Mouse (Mus musculus) right cerebral cortex, postnatal 4 days (tissue): ENCODE measurements around the gene 1600014C23Rik.

Source experiments
- DNase-seq: peaks from one replicate; pipeline ENCODE4 v3.0.0-alpha.2; 2022

Gene 1600014C23Rik

GRCm38 (mm10) chr17:45733735-45734301 lies at the start of gene 1600014C23Rik:
TSS of gene 1600014C23Rik (minus strand) at chr17:45733844.
- peak; percentile 80 for DNase-seq

- no peak for DNase-seq
Measured at GRCm38 (mm10) chr17:45778446-45778845, 44.8 kb upstream of the 1600014C23Rik start.

- DNase-seq = no peak
Measured at GRCm38 (mm10) chr17:45777431-45777830, 43.8 kb upstream of the 1600014C23Rik start.

- no peak for DNase-seq
Measured at GRCm38 (mm10) chr17:45776185-45776584, 42.5 kb upstream of the 1600014C23Rik start.

GRCm38 (mm10) chr17:45775468-45775867 lies 41.8 kb upstream of the 1600014C23Rik start:
- no peak for DNase-seq

GRCm38 (mm10) chr17:45772566-45772965 lies 38.9 kb upstream of the 1600014C23Rik start:
- no peak for DNase-seq

- no peak for DNase-seq
Measured at GRCm38 (mm10) chr17:45772096-45772495, 38.5 kb upstream of the 1600014C23Rik start.

- DNase-seq = no peak
Measured at GRCm38 (mm10) chr17:45770441-45770840, 36.8 kb upstream of the 1600014C23Rik start.

- no peak for DNase-seq
Measured at GRCm38 (mm10) chr17:45769821-45770220, 36.2 kb upstream of the 1600014C23Rik start.

- DNase-seq = no peak
Measured at GRCm38 (mm10) chr17:45767536-45768146, 34.0 kb upstream of the 1600014C23Rik start.

- DNase-seq = peak; percentile 65
Measured at GRCm38 (mm10) chr17:45766735-45767535, 33.3 kb upstream of the 1600014C23Rik start.

- DNase-seq = no peak
Measured at GRCm38 (mm10) chr17:45765914-45766313, 32.3 kb upstream of the 1600014C23Rik start.

GRCm38 (mm10) chr17:45763188-45763587 lies 29.5 kb upstream of the 1600014C23Rik start:
- DNase-seq = no peak

- no peak for DNase-seq
Measured at GRCm38 (mm10) chr17:45761902-45762301, 28.3 kb upstream of the 1600014C23Rik start.

GRCm38 (mm10) chr17:45760965-45761645 lies 27.5 kb upstream of the 1600014C23Rik start:
- DNase-seq = no peak

- no peak for DNase-seq
Measured at GRCm38 (mm10) chr17:45759751-45760150, 26.1 kb upstream of the 1600014C23Rik start.

GRCm38 (mm10) chr17:45758808-45759207 lies 25.2 kb upstream of the 1600014C23Rik start:
- DNase-seq = no peak

GRCm38 (mm10) chr17:45757932-45758331 lies 24.3 kb upstream of the 1600014C23Rik start:
- no peak for DNase-seq

- DNase-seq = no peak
Measured at GRCm38 (mm10) chr17:45756831-45757230, 23.2 kb upstream of the 1600014C23Rik start.

GRCm38 (mm10) chr17:45756391-45756790 lies 22.7 kb upstream of the 1600014C23Rik start:
- no peak for DNase-seq

GRCm38 (mm10) chr17:45754186-45754862 lies 20.7 kb upstream of the 1600014C23Rik start:
- DNase-seq = peak; percentile 88

- no peak for DNase-seq
Measured at GRCm38 (mm10) chr17:45752678-45753077, 19.0 kb upstream of the 1600014C23Rik start.

GRCm38 (mm10) chr17:45752053-45752452 lies 18.4 kb upstream of the 1600014C23Rik start:
- no peak for DNase-seq
